Mouse (Mus musculus) cerebellum, adult 2 months (tissue): ENCODE measurements around the gene Casc3. TPM values are rescaled to one million over a fixed set of nuclear protein-coding genes. Genes with fewer than 3 reads are reported as not detected.

Experiments used
- DNase-seq, 2 experiments: peaks; one replicate each; pipeline ENCODE4 v3.0.0; 2021
- H3K27ac ChIP-seq: fragments of 200-500 bp; 2 replicates; pipeline ENCODE4 v1.5.1; 2012; ENCODE audit warnings: low read length, control low read depth, inconsistent platforms; ENCODE audit not compliant: insufficient read depth
- H3K27me3 ChIP-seq: fragments of 200-500 bp; 2 replicates; pipeline ENCODE4 v1.6.1; 2012; ENCODE audit warnings: inconsistent platforms, mild to moderate bottlenecking, low read length, moderate library complexity; ENCODE audit not compliant: control insufficient read depth, insufficient read depth
- H3K4me1 ChIP-seq: fragments of 200-500 bp; 2 replicates; pipeline ENCODE4 v1.6.1; 2011; ENCODE audit warnings: low read length; ENCODE audit not compliant: control insufficient read depth, insufficient read depth
- H3K4me3 ChIP-seq: fragments of 200-500 bp; replicated peaks from 2 replicates; pipeline ENCODE3; 2011; ENCODE audit warnings: mild to moderate bottlenecking, low read depth, low read length, control low read depth; ENCODE audit not compliant: insufficient read depth
- CTCF ChIP-seq: fragments of 200-500 bp; IDR thresholded peaks from 2 replicates; pipeline ENCODE4 v1.5.1; 2011; ENCODE audit warnings: low read depth, mild to moderate bottlenecking, control low read depth, low read length, moderate library complexity, borderline replicate concordance; ENCODE audit not compliant: insufficient read depth
- POLR2A ChIP-seq: fragments of 200-500 bp; IDR thresholded peaks from 2 replicates; pipeline ENCODE4 v1.6.1; 2011; ENCODE audit warnings: low read length, control low read depth, borderline replicate concordance; ENCODE audit not compliant: insufficient read depth
- WGBS: fragments of 180-500 bp; shearing (Covaris S2); methylation state at CpG from one replicate; pipeline ENCODE4 v1.1.7; 2018; 5-methylcytosine and 5-hydroxymethylcytosine counted together
- polyA plus RNA-seq: library from polyadenylated mRNA; depleted of rRNA; stranded (reverse); fragments of >200 nt; gene quantifications from 2 replicates; pipeline ENCODE4 v1.2.3, GENCODE M21; 2012

The Casc3 gene
- polyA plus RNA-seq, 1 experiment, result 55.5 TPM

DNA sequence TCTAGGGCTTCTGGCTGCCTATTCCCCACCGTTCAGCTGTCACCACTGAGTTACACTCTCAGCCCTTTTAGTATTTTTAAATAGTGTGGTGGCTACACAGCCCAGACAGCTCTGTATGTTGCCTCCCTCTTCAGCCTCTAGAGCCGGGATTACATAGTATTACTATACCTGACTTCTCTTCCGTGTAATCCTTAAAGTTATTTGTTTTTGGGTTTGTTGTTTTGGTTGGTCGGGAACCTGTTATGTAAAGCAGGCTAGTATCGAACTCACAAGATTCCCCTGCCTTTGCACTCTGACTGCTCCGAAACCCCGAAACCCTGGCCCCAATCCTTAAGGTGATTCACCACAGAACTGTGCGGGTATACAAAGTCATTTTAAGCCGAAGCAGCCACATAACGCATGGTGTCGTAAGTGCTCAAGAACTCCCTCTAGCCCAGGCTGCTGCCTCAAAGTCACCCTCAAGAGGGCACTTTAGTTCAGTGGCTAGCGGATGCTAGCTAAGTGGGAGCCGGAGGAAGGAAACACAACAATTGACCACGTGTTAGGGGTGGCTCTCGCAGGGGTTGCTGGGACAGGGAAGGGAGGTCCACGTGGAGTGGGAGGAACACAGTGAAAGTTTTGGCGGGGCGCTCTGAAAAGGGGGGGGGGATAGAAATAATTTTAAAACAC lies 16.0 kb upstream of the Casc3 start:
- DNase-seq, result peak; percentile 88 to 92
- H3K4me3 ChIP-seq, result peak overlapping the region; percentile 70
- TF ChIP-seq POLR2A, result peak; percentile 47; the same call in 1 of the 2 replicates
- TF ChIP-seq CTCF, result peak; percentile 77
- peak overlapping the region; percentile 55; the same call in 1 of the 2 replicates for H3K27ac ChIP-seq
- 7% methylated on average over 18 of the region's 18 CpGs for WGBS
- peaks cover 21% of the 10 kb centered on the region for H3K4me1 ChIP-seq
- no peaks in the 10 kb centered on the region for H3K27me3 ChIP-seq

DNA sequence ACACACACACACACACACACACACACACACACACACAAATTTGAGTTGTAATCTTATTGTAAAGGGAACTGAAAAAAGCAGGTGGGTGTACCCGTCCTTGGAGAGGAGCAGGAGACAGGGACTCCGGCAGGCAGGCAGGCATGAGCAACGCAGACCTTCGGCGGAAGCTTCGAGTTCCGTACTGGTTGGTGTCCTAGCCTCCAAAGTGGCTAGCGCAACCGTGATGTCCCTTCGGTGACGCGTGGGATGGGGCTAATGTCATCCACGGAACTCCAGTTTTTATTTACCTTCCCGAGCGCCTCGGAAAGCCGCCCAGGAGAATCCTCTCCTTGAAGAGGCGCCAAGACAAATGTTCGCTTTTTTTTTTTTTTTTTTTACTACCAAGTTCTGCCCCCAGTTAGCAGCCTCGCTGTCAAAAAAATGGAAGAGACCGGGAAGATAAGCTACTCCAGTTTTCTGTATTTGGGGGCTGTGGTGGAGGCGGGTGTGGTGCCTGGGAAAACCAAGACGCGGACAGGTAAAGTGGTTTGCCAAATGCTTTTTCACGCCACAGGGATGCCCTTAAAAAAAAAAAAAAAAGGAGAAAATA lies 15.4 kb upstream of the Casc3 start:
- no peak overlapping the region for H3K27ac ChIP-seq

DNA sequence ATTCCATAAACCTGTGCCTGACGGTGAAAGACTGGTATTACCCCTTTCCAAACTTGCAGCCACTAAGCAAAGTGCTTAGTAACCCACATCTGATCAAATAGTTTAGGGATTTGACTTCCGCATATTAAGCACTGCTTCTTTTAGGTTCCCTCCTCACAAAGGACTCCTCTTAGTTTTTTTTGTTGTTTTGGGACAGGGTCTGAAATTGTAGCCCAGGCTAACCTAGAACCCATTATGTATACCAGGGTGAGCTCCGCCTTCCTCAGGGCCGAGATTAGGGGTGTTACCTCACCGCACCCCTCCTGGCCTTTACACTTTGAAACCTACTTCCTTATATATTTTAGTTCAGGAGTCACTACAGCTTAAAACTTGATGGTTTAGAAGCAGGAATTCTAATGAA lies 14.9 kb upstream of the Casc3 start:
- Histone ChIP-seq H3K27ac (no peak overlapping the region), H3K4me3 (no peak overlapping the region), H3K27me3 (no peaks in the 10 kb centered on the region), H3K4me1 (peaks cover 15% of the 10 kb centered on the region)
- no peak for TF ChIP-seq CTCF
- no peak for TF ChIP-seq POLR2A
- 32% methylated on average over 5 of the region's 5 CpGs for WGBS
- DNase-seq, result no peak

More for the DNA sequence above, 15.4 kb upstream of the Casc3 start:
- TF ChIP-seq POLR2A (no peak), CTCF (no peak)
- Histone ChIP-seq H3K27me3 (no peaks in the 10 kb centered on the region), H3K4me1 (peaks cover 15% of the 10 kb centered on the region), H3K4me3 (peak overlapping the region; percentile 70)
- WGBS, result under 1% methylated on average over 25 of the region's 25 CpGs
- DNase-seq, result no peak

DNA sequence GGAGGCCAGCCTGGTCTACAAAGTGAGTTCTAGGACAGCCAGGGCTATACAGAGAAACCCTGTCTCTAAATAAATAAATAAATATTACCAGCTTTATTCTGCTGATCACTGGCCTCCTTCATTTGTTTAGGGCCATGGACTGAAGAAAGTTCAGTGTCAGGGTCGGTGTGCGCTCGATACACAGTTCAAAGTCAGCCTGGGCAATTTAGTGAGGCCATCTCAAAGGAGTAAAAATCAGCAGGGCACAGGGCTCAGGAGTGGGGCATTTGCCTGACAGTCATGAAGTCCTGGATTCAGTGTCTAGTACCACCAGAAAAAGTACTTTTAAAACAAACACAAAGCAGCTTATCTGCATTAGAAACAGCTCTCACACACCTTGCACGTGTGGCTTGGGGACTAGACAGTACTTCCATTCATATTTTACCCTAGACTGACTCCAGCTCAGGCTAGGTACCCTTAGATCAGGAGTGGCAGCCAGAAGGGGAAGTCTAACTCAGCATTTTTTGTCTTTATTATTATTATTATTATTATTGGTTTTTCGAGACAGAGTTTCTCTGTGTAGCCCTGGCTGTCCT lies 14.0 kb upstream of the Casc3 start:
- H3K4me1 ChIP-seq, result peaks cover 8% of the 10 kb centered on the region
- WGBS, result 85% methylated on average over 5 of the region's 5 CpGs

DNA sequence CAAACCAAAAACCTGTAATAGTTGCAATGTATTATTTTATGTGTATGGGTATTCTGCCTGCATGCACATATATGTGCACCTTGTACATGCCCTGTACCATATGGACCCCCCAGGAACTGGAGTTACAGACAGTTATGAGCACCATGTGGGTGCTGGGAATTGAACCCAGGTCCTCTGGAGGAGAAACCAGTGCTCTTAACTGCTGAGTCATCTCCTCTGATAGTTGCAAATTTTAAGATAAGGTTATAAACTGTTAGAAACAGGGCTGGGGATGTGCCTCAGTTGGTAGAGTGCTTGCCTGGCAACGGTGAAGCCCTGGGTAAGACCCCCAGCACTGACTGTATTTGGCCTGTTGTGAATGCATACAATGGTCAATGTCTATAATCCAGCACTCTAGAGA lies 13.3 kb upstream of the Casc3 start:
- no peak overlapping the region for H3K27ac ChIP-seq
- no peak for TF ChIP-seq POLR2A
- TF ChIP-seq CTCF, result no peak
- peaks cover 3% of the 10 kb centered on the region; the same call in 1 of the 2 replicates for H3K4me1 ChIP-seq
- H3K27me3 ChIP-seq, result no peaks in the 10 kb centered on the region
- WGBS, result 78% methylated on average over 1 of the region's 1 CpGs
- H3K4me3 ChIP-seq, result no peak overlapping the region
- no peak for DNase-seq

More for the DNA sequence above, 14.0 kb upstream of the Casc3 start:
- TF ChIP-seq POLR2A (no peak), CTCF (no peak)
- Histone ChIP-seq H3K27me3 (no peaks in the 10 kb centered on the region), H3K4me3 (no peak overlapping the region), H3K27ac (no peak overlapping the region)
- no peak for DNase-seq

DNA sequence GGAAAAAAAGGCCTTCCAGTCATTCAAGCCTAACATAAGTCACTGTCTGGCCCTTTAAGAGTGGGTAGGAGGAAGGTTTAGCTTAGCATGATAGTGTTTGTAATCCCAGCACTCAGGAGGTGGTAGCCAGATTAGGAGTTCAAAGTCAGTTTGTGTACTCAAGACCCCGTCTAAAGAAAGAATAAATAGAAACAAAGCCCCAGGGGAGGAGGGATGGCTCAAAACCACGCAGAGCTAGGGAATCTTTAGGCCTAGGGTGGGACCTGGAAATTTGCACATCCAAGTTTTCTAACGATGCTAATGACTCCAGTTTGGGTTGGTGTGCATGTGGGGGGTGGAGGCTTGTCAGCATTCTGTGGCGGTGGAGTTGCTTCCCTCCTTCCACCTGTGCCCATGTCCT lies 12.6 kb upstream of the Casc3 start:
- TF ChIP-seq CTCF (no peak), POLR2A (no peak)

DNA sequence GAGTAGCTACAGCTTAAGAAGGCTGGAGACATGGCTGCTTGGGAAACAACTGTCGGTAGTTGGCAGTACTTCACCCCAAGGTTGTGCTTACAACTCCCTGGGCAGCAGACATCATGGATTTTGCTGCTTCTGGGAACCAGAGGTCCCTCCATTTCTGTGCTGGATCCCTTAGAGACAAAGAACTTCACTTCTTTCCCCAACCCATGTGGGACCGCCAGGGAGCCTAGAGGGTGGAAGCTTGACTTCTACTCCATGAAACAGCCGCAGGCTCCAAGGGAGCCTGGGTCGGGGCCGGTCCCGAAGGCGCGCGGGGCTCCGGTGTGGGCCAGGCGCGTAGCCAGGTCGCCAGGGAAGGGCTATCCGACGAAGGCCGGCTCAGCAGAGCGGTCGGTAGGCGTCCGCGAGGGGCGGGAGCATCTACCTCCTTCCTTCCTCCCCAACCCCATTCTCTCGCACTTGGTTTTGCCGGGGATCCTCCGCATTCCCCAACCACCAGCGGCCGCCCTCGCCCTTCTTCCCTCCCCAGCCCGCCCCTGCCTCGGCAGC lies 10.2 kb upstream of the Casc3 start:
- peaks cover 5% of the 10 kb centered on the region; the same call in 1 of the 2 replicates for H3K4me1 ChIP-seq
- H3K27ac ChIP-seq, result peak overlapping the region; percentile 98
- WGBS, result under 1% methylated on average over 30 of the region's 30 CpGs
- TF ChIP-seq POLR2A (no peak), CTCF (no peak)
- peak; percentile 83 to 90 for DNase-seq
- H3K4me3 ChIP-seq, result peak overlapping the region; percentile 61
- H3K27me3 ChIP-seq, result no peaks in the 10 kb centered on the region

More for the DNA sequence above, 12.6 kb upstream of the Casc3 start:
- Histone ChIP-seq H3K4me1 (no peaks in the 10 kb centered on the region; the same call in 1 of the 2 replicates), H3K27me3 (no peaks in the 10 kb centered on the region), H3K27ac (no peak overlapping the region), H3K4me3 (no peak overlapping the region)
- WGBS, result 16% methylated on average over 4 of the region's 4 CpGs
- no peak for DNase-seq
